Mouse (Mus musculus): ENCODE results near the gene Lst1.
"Not testable (repeated sequence)": the region's sequence is repeated elsewhere in the genome, so short reads cannot be mapped to it uniquely, and the experiment has no call there.

The Lst1 gene

DNA sequence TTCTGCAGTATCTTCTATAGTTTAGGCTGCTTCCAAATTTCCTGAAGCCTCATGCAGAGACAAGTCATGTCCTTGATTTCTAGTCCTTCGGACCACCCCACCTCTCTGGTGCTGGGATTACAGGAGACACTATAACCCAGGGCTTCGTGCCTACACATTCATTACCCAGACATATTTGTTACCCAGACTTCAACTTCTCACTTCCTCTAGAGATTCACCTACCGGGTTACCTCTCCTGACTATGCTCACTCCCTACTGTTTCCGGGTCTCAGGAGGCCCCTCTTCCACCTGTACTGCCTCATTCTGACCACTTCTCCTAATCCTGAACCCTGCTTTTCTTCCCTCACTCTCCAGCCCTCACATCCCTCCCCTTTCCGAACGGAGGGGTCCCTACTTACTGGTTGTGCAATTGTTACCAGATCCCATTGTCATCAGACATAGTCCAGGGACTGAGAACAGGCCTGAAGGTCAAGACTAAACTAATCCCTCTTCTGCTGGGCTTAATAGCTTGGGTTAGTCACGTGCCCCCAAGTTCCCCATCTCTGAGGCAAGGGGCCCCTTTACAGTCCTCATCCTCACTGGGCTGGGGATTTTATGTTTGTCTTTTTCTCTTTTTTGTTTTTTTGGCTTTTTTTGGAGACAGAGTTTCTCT lies at the start of gene Lst1:
Lst1 (minus strand) TSS at position 481 of the 652 bp plus-strand sequence.
- DNase-seq (ENCODE audit: low read depth, low spot score) = no peak

DNA sequence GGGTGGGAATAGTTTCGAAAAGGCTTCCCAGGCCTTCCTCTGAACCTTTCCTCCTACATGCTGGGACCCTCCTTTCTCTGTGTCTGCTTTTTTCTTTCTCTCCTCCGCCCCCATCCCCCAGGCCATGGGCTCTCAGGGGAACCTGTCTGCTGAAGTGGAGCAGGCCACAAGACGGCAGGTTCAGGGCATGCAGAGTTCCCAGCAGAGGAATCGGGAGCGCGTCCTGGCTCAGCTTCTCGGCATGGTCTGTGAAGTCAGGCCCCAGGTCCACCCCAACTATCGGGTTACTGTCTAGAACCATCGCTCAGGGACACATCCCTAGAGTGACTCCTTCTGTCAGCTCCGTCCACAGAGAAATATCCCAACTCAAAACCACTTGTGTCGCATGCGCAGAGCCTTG lies 49.3 kb upstream of the Lst1 start:
- DNase-seq (ENCODE audit: low read depth, low spot score) = no peak

DNA sequence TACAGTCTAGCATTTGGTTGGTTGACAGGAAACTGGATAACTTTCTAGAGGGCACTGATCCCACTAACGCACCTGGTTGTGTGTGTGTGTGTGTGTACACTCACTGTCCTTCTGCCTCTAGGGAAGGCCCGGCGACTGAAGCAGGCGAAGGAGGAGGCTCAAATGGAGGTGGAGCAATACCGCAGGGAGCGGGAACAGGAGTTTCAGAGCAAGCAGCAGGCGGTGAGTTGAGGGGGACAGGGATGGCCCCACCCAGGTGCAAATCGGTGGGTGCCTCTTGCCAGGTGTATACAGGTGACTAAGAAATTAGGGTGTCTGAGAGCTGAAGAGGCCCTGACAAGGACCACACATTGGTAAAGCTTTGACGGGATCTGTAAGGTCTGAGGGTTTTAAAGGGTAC lies 48.8 kb upstream of the Lst1 start:
- no peak for DNase-seq (ENCODE audit: low read depth, low spot score)

DNA sequence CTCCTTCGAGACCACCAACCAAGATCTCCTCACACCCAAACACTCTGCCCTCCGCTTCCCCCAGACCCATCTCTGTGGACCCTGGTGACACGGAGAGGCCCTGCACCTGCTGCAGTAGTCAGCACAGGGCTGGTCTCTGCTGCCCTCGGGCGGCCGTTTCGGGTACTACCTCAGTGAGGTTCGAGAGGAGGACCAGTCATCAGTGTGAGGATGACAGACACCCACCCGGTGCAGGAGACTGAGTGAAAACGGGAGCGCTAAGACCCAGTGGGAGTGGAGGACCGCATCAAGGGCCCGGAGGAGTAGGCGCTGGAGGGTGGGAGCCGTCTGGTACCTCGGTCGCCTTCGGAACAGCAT lies 48.1 kb upstream of the Lst1 start:
- DNase-seq (ENCODE audit: low read depth, low spot score) = peak; percentile 71

DNA sequence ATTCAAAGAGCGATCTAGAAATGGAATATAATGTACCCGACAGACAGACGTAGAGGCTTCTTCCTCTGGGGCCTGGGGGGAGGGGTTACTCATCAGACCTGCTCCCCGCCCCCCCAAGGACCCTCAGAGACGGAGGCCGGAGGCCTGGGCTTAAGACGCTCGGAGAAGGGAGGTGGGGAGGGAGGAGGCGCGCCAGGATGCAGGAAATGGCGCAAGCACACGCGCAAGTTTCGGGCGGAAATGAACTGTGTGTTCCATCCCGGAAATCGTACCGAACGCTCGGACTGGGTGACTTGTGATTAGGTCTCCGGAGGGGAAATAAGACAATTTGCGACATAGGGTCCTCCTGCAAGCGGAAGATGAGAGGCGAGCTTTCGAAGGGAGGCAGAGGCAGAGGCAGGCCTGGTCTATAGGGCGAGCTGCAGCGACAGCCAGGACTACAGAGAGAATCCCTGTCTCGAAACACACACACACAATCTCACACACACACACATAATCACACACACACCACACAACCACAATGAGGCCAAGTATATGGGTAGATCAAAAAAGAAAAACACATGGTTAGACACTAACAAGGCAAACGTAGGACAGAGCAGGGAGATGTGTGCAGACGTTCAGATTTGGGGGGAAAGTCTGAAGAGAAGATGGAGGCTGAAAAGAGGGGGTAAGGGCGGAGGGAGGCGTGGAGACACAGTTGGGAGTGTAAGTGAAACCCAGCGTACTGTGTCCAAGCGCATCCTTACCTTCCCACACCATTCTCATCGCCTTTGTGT lies 47.6 kb upstream of the Lst1 start, which contains the start of gene Nfkbil1:
Nfkbil1 (minus strand) TSS at position 179 of the 776 bp plus-strand sequence.
- DNase-seq (ENCODE audit: low read depth, low spot score) = peak; percentile 88

DNA sequence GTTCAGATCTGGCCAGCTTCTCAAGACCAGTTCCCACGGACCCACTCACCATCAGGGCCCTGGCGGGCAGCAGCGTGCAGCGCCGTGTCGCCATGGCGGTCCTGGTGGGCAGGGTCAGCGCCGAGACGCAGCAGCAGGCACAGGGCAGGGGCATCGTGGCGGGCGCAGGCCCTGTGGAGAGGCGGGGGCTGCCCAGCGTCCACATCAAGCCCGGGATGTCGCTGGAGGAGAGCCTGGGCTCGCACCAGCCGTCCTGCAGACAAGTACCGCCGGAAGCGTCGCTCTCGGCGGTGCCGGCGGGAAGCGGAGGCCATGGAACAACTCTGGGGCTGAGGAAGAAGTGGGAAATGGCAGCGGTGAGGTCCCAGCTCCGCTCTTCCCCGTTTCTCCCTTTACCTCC lies 46.7 kb upstream of the Lst1 start:
- DNase-seq (ENCODE audit: low read depth, low spot score) = no peak

DNA sequence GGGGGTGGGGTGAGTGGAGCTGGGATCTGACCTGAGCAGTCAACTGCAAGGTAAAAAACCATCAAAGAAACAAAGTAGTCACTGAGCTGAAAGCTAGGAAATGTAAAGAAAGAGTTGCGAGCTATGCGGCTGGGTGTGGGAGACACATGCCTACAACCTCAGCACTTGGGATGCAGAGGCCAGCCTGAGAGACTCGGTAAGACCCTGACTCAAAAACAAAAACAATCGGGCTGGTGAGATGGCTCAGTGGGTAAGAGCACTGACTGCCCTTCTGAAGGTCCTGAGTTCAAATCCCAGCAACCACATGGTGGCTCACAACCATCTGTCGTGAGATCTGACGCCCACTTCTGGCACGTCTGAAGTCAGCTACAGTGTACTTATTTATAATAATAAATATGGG lies 45.9 kb upstream of the Lst1 start:
- DNase-seq (ENCODE audit: low read depth, low spot score) = not testable (repeated sequence)

GRCm38 (mm10) chr17:35233114-35233980 lies 45.1 kb upstream of the Lst1 start, which contains the start of gene Atp6v1g2:
Atp6v1g2 (plus strand) TSS chr17:35233660.
- no peak for DNase-seq (ENCODE audit: low read depth, low spot score)

GRCm38 (mm10) chr17:35232659-35233058 lies 44.4 kb upstream of the Lst1 start:
- DNase-seq (ENCODE audit: low read depth, low spot score) = no peak

- DNase-seq (ENCODE audit: low read depth, low spot score) = peak; percentile 50
Measured at GRCm38 (mm10) chr17:35232043-35232442, 43.8 kb upstream of the Lst1 start.

GRCm38 (mm10) chr17:35231022-35231421 lies 42.8 kb upstream of the Lst1 start:
- no peak for DNase-seq (ENCODE audit: low read depth, low spot score)

DNA sequence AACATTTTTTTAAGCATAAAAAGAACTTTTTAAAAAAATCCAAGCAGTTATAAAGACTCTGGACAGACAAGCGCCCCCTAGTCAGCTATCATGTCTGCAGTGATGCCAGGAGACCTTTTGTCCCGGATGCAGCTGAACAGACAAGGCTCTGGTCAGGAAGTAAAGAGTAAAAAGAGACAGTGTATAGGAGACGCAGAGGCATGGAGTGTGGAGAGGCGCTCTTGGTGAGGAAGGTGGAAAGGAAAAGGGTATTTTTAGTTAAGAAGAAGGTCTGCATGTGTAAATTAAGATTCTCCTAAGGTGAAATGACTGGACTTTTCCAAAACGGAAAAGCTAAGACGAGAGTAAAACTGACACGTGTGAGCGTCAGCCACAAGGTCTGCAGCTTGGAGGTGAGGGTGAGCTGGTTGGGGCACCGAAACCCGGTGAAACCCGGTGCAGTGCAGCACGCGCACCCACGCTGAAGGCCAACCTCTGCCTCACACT lies 38.4 kb upstream of the Lst1 start:
- DNase-seq (ENCODE audit: low read depth, low spot score) = no peak

DNA sequence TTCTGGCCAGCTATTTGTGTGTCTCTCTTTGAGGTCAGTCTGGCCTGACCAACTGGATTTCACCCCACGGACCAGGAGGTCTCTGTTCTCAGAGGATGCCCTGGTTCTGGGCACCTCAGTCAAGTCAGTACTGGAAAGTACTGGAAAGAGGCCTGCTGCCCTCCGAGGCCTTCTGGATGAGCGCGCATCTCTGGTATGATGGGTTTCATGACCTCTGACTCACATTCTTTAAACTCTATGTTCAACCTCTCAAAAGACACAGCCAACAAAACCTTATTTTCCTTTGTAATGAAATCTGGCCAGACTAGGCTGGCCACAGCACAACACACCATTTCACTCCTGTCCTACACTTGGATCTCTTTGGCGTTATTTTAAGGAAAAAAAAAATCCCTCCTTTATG lies 37.2 kb upstream of the Lst1 start:
- no peak for DNase-seq (ENCODE audit: low read depth, low spot score)

DNA sequence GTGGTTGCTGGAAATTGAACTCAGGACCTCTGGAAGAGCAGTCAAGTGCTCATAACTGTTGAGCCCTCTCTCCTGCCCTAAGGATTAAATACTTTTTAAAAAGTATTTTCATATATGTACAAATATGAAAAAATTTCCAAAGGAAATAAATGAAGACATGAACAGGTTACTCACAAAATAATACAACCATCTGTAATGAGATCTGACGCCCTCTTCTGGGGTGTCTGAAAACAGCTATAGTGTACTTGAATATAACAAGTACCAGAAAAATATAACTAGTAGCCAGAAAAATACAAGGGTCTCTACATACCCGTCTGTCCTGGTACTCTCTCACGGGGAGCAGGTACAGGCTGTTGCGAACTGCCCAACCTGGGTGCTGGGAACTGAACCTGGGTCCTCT lies 36.4 kb upstream of the Lst1 start:
- no peak for DNase-seq (ENCODE audit: low read depth, low spot score)

- no peak for DNase-seq (ENCODE audit: low read depth, low spot score)
Measured at GRCm38 (mm10) chr17:35222299-35222698, 34.1 kb upstream of the Lst1 start.

DNA sequence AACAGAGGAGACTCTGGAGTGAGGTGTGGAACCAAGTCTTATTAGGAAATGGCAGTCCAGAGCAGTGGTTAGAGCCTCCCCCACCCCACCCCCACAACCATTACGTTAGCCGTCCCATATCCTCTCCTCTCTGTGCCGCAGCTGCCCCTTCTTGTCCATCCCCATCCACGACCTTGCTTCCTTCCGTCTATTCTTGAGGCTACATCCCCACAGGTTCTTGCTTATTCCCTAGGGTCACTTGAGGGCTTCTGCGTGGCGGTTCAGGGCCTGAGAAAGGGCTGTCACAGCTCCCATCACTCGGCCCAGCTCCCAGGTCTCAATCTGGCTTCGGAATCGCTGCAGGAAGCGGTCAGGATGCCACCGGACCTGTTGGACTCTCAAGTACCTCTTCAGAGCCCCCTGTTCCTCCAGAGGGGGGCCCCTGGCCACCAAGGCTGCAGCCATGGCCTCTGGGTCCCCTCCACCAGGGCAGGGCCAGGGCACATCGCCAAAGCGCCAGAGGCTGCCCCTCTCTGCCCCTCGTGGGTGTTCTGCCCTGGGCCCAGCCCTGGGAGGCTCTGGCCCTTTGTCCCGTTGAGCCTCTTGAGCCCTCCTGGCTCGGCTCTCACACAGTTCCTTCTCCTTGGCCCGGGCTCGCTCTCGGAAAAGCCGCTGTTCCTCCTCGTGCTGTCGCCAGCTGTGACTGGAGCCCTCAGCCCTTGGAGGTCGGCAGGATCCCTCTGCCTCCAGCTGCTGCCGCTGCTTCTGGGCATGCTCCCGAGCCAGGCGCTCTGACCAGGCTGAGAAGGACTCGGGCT lies 32.1 kb upstream of the Lst1 start, which contains the start of gene Gm16181:
Gm16181 (plus strand) TSS at position 679 of the 797 bp plus-strand sequence.
- DNase-seq (ENCODE audit: low read depth, low spot score) = no peak

GRCm38 (mm10) chr17:35219601-35220041 lies 31.4 kb upstream of the Lst1 start:
- no peak for DNase-seq (ENCODE audit: low read depth, low spot score)

GRCm38 (mm10) chr17:35218516-35219193 lies 30.4 kb upstream of the Lst1 start:
- DNase-seq (ENCODE audit: low read depth, low spot score) = no peak

- no peak for DNase-seq (ENCODE audit: low read depth, low spot score)
Measured at GRCm38 (mm10) chr17:35213071-35213470, 24.8 kb upstream of the Lst1 start.

- no peak for DNase-seq (ENCODE audit: low read depth, low spot score)
Measured at GRCm38 (mm10) chr17:35210593-35210992, 22.4 kb upstream of the Lst1 start.
